Mouse (Mus musculus) MEL (cell line): Measurements from ENCODE around the gene Rabgap1l. TPM values are rescaled to one million over a fixed set of nuclear protein-coding genes. Genes with fewer than 3 reads are reported as not detected.
A peak's percentile ranks its signal among the peaks of the same experiment; 100 is the strongest.

Source experiments
- DNase-seq: peaks from one replicate; pipeline ENCODE4 v3.0.0; 2011; ENCODE audit warnings: low read depth, low spot score
- H3K27ac ChIP-seq: 2 replicates; pipeline ENCODE4 v1.5.1; 2012; ENCODE audit warnings: low read depth, mild to moderate bottlenecking, control low read depth, low read length, moderate library complexity; ENCODE audit not compliant: control insufficient read depth
- H3K27me3 ChIP-seq, 2 experiments: fragments of 150-350 bp in 1 of 2; sonication (generic) in 1 of 2; 2 replicates each; pipeline ENCODE4 v1.6.1; 2012; ENCODE audit warnings: low read length in 2 of 2, mild to moderate bottlenecking in 2 of 2, improper control_type of control experiment in 1 of 2, moderate library complexity in 1 of 2; ENCODE audit not compliant: insufficient read depth in 2 of 2, control insufficient read depth in 1 of 2
- H3K36me3 ChIP-seq, 2 experiments: 2 replicates each; pipeline ENCODE4 v1.6.1; 2012 to 2014; ENCODE audit warnings: low read length in 2 of 2, improper control_type of control experiment in 1 of 2, inconsistent platforms in 1 of 2, mild to moderate bottlenecking in 1 of 2; ENCODE audit not compliant: insufficient read depth in 2 of 2, control insufficient read depth in 1 of 2
- H3K4me1 ChIP-seq, 2 experiments: fragments of 150-350 bp in 1 of 2; sonication (generic) in 1 of 2; 2 replicates each; pipeline ENCODE4 v1.6.1; 2012; ENCODE audit warnings: low read length in 2 of 2, improper control_type of control experiment in 1 of 2, mild to moderate bottlenecking in 1 of 2; ENCODE audit not compliant: insufficient read depth in 2 of 2, control insufficient read depth in 1 of 2
- H3K4me3 ChIP-seq, 2 experiments: fragments of 150-350 bp in 1 of 2; sonication (generic) in 1 of 2; 2 replicates each; pipeline ENCODE4 v1.5.1; 2012; ENCODE audit warnings: low read depth in 2 of 2, low read length in 2 of 2, mild to moderate bottlenecking in 2 of 2, moderate library complexity in 2 of 2, control low read depth in 1 of 2, improper control_type of control experiment in 1 of 2; ENCODE audit not compliant: control insufficient read depth in 1 of 2, insufficient read depth in 1 of 2
- H3K79me2 ChIP-seq: 2 replicates; pipeline ENCODE4 v1.6.1; 2012; ENCODE audit warnings: mild to moderate bottlenecking, low read length, moderate library complexity; ENCODE audit not compliant: control insufficient read depth, poor library complexity, insufficient read depth
- H3K9ac ChIP-seq: 2 replicates; pipeline ENCODE4 v1.6.1; 2012; ENCODE audit warnings: low read depth, mild to moderate bottlenecking, control low read depth, low read length, moderate library complexity; ENCODE audit not compliant: control insufficient read depth, poor library complexity, severe bottlenecking
- H3K9me3 ChIP-seq: fragments of 150-350 bp; sonication (generic); replicated peaks from 2 replicates; pipeline ENCODE4 v1.6.1; 2012; ENCODE audit warnings: mild to moderate bottlenecking, low read length, improper control_type of control experiment, moderate library complexity; ENCODE audit not compliant: insufficient read depth
- CHD1 ChIP-seq: IDR thresholded peaks from 2 replicates; pipeline ENCODE4 v1.6.1; 2012; ENCODE audit warnings: low read depth, mild to moderate bottlenecking, inconsistent platforms, low read length, improper control_type of control experiment
- CTCF ChIP-seq, 3 experiments: IDR thresholded peaks in 2 of 3; conservative IDR thresholded peaks in 1 of 3; 2 replicates each; pipeline ENCODE4 v1.5.1; 2011 to 2012; ENCODE audit warnings: low read length in 3 of 3, low read depth in 2 of 3, mild to moderate bottlenecking in 2 of 3, improper control_type of control experiment in 1 of 3, inconsistent platforms in 1 of 3, mixed read lengths in 1 of 3, moderate library complexity in 1 of 3; ENCODE audit not compliant: control insufficient read depth in 1 of 3, insufficient read depth in 1 of 3, poor library complexity in 1 of 3, severe bottlenecking in 1 of 3
- MAX ChIP-seq: IDR thresholded peaks from 2 replicates; pipeline ENCODE4 v1.6.1; 2011; ENCODE audit warnings: low read length, improper control_type of control experiment
- MXI1 ChIP-seq: IDR thresholded peaks from 2 replicates; pipeline ENCODE4 v1.6.1; 2011; ENCODE audit warnings: mild to moderate bottlenecking, low read depth, low read length, improper control_type of control experiment
- RAD21 ChIP-seq: IDR thresholded peaks from 2 replicates; pipeline ENCODE4 v1.6.1; 2011; ENCODE audit warnings: mild to moderate bottlenecking, low read depth, low read length, improper control_type of control experiment
- RCOR1 ChIP-seq: IDR thresholded peaks from 2 replicates; pipeline ENCODE4 v1.6.1; 2012; ENCODE audit warnings: low read depth, mild to moderate bottlenecking, inconsistent platforms, low read length, improper control_type of control experiment
- SIN3A ChIP-seq: IDR thresholded peaks from 2 replicates; pipeline ENCODE4 v1.6.1; 2012; ENCODE audit warnings: low read length, improper control_type of control experiment, inconsistent platforms
- SMC3 ChIP-seq: IDR thresholded peaks from 2 replicates; pipeline ENCODE4 v1.6.1; 2011; ENCODE audit warnings: low read depth, low read length, improper control_type of control experiment
- polyA plus RNA-seq, 2 experiments: library from polyadenylated mRNA; stranded (reverse) in 1 of 2; unstranded in 1 of 2; fragments of >175 nt in 1 of 2; fragments of >200 nt in 1 of 2; gene quantifications; 2 replicates each; pipeline versions ENCODE4 v1.2.1 to v1.2.4; 2012; ENCODE audit warnings: low replicate concordance in 2 of 2, low read depth in 1 of 2; ENCODE audit not compliant: insufficient read length in 2 of 2, insufficient read depth in 1 of 2, missing spikeins in 1 of 2
- total RNA-seq: library from RNA; depleted of rRNA; stranded (reverse); fragments of 300-350 nt; gene quantifications from 2 replicates; pipeline ENCODE4 v1.2.3, GENCODE M21; 2012

Rabgap1l gene
- total and polyA plus RNA-seq, 3 experiments: 24.1 to 26.2 TPM; not detected in 1

GRCm38 (mm10) chr1:160791381-160792155 is 1.4 kb downstream of the Rabgap1l start:
- H3K4me1 ChIP-seq: peaks cover 19 to 38% of the 10 kb centered on the region in 2 experiments
- H3K4me3 ChIP-seq: peak overlapping the region; percentile 70 to 82
- peak overlapping the region; percentile 33 for H3K27ac ChIP-seq
- peaks cover 32% of the 10 kb centered on the region for H3K79me2 ChIP-seq
- TF ChIP-seq CHD1 (0 out of 2 replicates have a peak, but pooled peaks have one; percentile 27), SMC3 (no peak)
- TF ChIP-seq, all 39 proteins: peak for 1
- DNase-seq: peak; percentile 70
- Histone ChIP-seq H3K9ac (peak overlapping the region; percentile 89), H3K9me3 (no peaks in the 10 kb centered on the region), H3K27me3 (no peaks in the 10 kb centered on the region), H3K36me3 (peaks cover 0 to 31% of the 10 kb centered on the region in 2 experiments; a peak in 2 of 4 replicates)

DNA sequence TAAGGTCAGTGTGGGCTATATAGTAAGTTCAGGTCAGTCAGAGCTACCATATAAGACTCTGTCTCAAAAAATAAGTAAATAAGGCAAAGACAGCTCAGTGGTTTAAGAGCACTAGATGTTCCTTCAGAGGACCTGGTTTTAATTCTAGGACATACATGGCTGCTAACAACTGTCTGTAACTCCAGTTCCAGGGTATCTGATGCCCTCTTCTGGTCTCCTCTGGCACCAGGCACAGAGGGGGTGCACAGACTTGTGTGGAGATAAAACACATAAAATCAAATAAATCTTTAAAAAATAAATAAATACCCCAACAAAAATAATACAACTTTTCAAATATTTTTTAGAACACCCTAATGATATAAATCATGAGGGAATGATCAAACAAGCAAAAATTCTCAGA is 2.4 kb downstream of the Rabgap1l start:
- Histone ChIP-seq H3K27me3 (no peaks in the 10 kb centered on the region), H3K9ac (no peak overlapping the region), H3K4me1 (peaks cover 19 to 31% of the 10 kb centered on the region in 2 experiments), H3K79me2 (peaks cover 40% of the 10 kb centered on the region), H3K4me3 (no peak overlapping the region; a peak in 1 of 4 replicates), H3K36me3 (peaks cover 0 to 25% of the 10 kb centered on the region in 2 experiments; a peak in 3 of 4 replicates), H3K9me3 (no peaks in the 10 kb centered on the region), H3K27ac (no peak overlapping the region)
- DNase-seq: peak; percentile 55
- TF ChIP-seq CTCF (IDR thresholded peaks at IDR 0.05 in 2 of 3, conservative IDR thresholded peaks at IDR 0.05 in 1 of 3; ENCODE audit: control insufficient read depth in 1 of 3, insufficient read depth in 1 of 3, low read depth in 2 of 3, low read length in 3 of 3, poor library complexity in 1 of 3, severe bottlenecking in 1 of 3) (peak in 2 of 3 experiments; percentile 42 to 53; a peak in 4 of 6 replicates), SIN3A (0 out of 2 replicates have a peak, but pooled peaks have one; percentile 2), MXI1 (no peak), RAD21 (peak; percentile 14), SMC3 (peak; percentile 32; the same call in 1 of the 2 replicates)

GRCm38 (mm10) chr1:160789876-160790275 is 3.1 kb downstream of the Rabgap1l start:
- TF ChIP-seq RCOR1 (no peak), MAX (peak; percentile 70), CTCF (IDR thresholded peaks at IDR 0.05 in 2 of 3, conservative IDR thresholded peaks at IDR 0.05 in 1 of 3; ENCODE audit: control insufficient read depth in 1 of 3, insufficient read depth in 1 of 3, low read depth in 2 of 3, low read length in 3 of 3, poor library complexity in 1 of 3, severe bottlenecking in 1 of 3) (peak; percentile 13 to 40 (median 25); a peak in 2 of 6 replicates), RAD21 (peak; percentile 4), MXI1 (peak; percentile 61; the same call in 1 of the 2 replicates)
- Histone ChIP-seq H3K9ac (no peak overlapping the region), H3K27me3 (no peaks in the 10 kb centered on the region), H3K4me3 (no peak overlapping the region), H3K79me2 (peaks cover 40% of the 10 kb centered on the region), H3K27ac (no peak overlapping the region), H3K9me3 (no peaks in the 10 kb centered on the region), H3K36me3 (peaks cover 7 to 19% of the 10 kb centered on the region in 2 experiments), H3K4me1 (peaks cover 12 to 28% of the 10 kb centered on the region in 2 experiments)
- peak; percentile 59 for DNase-seq
